Mouse (Mus musculus): ENCODE measurements around the gene Sertad2.

- TF ChIP-seq EP300 (IDR thresholded peaks at IDR 0.05; ENCODE audit: low read depth) (no peak), CTCF (IDR thresholded peaks at IDR 0.05; ENCODE audit: low read depth) (no peak)
Observed at GRCm38 (mm10) chr11:20541280-20541679, 1.8 kb upstream of the Sertad2 start.
